Mouse (Mus musculus) liver, embryonic 14 days (tissue): ENCODE results near the gene Dnajc25. TPM values are rescaled to one million over a fixed set of nuclear protein-coding genes. Genes with fewer than 3 reads are reported as not detected.

Source experiments
- polyA plus RNA-seq: library from polyadenylated mRNA; depleted of rRNA; stranded (reverse); fragments of >200 nt; gene quantifications from 2 replicates; pipeline ENCODE4 v1.2.3, GENCODE M21; 2012; rRNA removed

Gene Dnajc25
- 2.5 and 2.6 TPM in 2 replicates for polyA plus RNA-seq

DNA sequence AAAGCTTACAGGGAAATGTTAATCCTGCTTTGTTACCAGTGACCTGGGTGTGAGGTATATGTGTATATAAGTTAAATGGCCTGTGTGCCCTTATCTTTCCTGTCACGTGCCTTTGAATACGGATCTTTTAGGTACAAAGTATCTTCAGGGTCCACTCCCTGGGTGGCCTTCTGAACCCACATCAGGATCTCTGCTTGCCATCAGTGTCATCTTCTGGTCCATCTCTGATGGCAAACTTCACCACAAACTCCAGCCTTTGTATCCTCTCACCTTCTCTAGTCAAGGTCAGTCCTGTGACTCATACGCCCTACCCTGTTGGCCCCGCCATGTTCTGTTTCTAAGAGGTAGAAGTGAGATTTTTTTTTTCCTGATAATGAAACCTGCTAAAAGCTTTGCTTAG is at the start of gene Dnajc25:
Gene Dnajc25, plus strand, starts transcription at position 301 of the 400 bp plus-strand sequence.

DNA sequence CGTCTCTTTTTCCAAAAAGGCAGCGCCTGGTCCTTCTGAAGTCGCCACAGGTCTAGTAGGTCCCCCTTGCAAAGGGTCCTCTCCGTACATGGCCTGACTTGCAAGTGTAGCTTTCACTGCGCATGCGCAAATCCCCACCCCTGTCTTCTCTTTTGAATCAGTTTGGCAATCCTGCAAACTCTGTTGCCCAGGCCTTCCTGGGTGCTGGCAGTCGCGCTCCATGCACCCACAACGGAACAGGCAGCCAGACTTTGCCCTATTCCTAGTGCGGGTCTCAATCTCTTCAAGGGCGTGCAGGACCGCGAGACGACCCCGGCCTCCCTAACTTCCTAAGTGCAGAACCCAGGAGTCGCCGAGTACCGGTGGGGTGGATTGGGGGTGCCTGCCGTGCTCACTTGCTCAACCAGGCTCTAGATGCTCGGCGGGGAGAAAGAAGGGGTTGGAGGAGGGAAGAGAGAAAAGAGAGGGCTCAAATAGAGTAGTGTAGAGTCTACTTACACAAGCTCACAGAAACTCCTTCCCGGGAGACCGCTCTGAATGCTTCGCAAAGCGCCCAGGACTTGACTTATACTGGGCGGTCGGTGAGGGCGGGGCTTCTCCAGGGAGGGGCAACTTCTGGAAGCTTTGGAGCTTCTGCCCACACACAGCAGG is 8.2 kb upstream of the Dnajc25 start, which contains the start of gene Ptgr1:
Gene Ptgr1, minus strand, starts transcription at position 580 of the 651 bp plus-strand sequence.

GRCm38 (mm10) chr4:59002948-59003805 is 8.3 kb downstream of the Dnajc25 start, which contains the start of gene Gm20503:
Gene Gm20503, plus strand, starts transcription at chr4:59003210.

GRCm38 (mm10) chr4:59034918-59035785 is 40.3 kb downstream of the Dnajc25 start, which contains the start of gene Gng10:
Gene Gng10, plus strand, starts transcription at chr4:59035088.

Other genes with a start within 250 kb of the Dnajc25 start
- gene Olfr267, start 207.3 kb upstream of the Dnajc25 start, polyA plus RNA-seq = 0.01 and 0.03 TPM in 2 replicates
- 9.6 and 13.2 TPM in 2 replicates for gene Ecpas, start 82.3 kb upstream of the Dnajc25 start, polyA plus RNA-seq
- 0.05 and 0.09 TPM in 2 replicates for gene Zkscan16, start 51.4 kb upstream of the Dnajc25 start, polyA plus RNA-seq
- 11.8 and 13.2 TPM in 2 replicates for gene Ptgr1, start 7.9 kb upstream of the Dnajc25 start, polyA plus RNA-seq
- not detected in 2 replicates for gene Gm20503, start 8.1 kb downstream of the Dnajc25 start, polyA plus RNA-seq
- 10.6 and 13.1 TPM in 2 replicates for gene Gng10, start 40.0 kb downstream of the Dnajc25 start, polyA plus RNA-seq
- gene AI481877, start 143.9 kb downstream of the Dnajc25 start, polyA plus RNA-seq = not detected in 2 replicates
- gene Ugcg, start 194.2 kb downstream of the Dnajc25 start, polyA plus RNA-seq = 23.6 and 25.3 TPM in 2 replicates